Mouse (Mus musculus): ENCODE data around the gene Ccdc50.

DNA sequence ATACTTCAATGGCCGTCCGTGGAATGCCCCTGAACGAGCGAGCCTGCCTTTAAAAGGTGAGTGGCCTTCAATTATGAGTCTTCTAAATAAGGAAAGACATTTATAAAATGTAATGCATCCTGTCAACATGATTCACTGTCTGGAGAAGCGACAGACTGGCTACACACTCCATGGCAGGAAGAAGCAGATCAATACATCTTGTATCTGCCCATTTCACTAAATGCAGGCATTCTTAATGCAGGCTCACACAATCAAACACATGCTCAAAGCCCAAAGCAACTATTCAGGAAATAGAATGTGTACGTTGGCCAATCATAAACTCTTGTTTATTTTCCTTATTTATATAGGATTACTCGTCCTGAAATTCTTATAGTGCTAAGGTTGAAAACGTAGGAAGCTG, 18.5 kb upstream of the Ccdc50 start, which contains the start of gene Uts2b:
- TF ChIP-seq EP300 (IDR thresholded peaks at IDR 0.05; ENCODE audit: low read depth) (no peak), CTCF (IDR thresholded peaks at IDR 0.05; ENCODE audit: low read depth) (no peak)
